Comparison of ENCODE assay signal across 26 mouse cellular contexts in genomic region chr6:52111846-52112245, GRCm38 (mm10). TPM values are rescaled to one million over a fixed set of nuclear protein-coding genes. Genes with fewer than 3 reads are reported as not detected.
DNase-seq lines count a peak whose midpoint lies in the region; ATAC-seq and TF ChIP-seq lines count a peak whose summit lies in the region.
"Had no signal": no experiment of that assay in that cellular context is flagged by ENCODE, and none has a peak within 500 bp of the region (broad histone marks: within the 10 kb centered on the region; RNA-seq: fewer than 3 reads in every experiment).

No protein-coding gene starts in this region.

- H3K27me3 ChIP-seq in intestine, embryonic 14.5 days (replicated peaks; ENCODE audit: control insufficient read depth, insufficient read depth, low read length), result no peaks in the 10 kb centered on the region
- H3K27me3 ChIP-seq in intestine, embryonic 15.5 days (replicated peaks), result 0 out of 2 replicates have a peak, but pooled peaks cover 4% of the 10 kb centered on the region
- H3K27me3 ChIP-seq: forebrain, embryonic 13.5 days had no signal

- H3K36me3 ChIP-seq in intestine, embryonic 14.5 days (ENCODE audit: control insufficient read depth, insufficient read depth, low read length), result no peaks in the 10 kb centered on the region
- no peaks in the 10 kb centered on the region for H3K36me3 ChIP-seq in intestine, embryonic 15.5 days
- H3K36me3 ChIP-seq: forebrain, embryonic 10.5 days; heart, embryonic 12.5 days; heart, embryonic 15.5 days had no signal

- no peaks in the 10 kb centered on the region for H3K9me3 ChIP-seq in intestine, embryonic 14.5 days (ENCODE audit: control insufficient read depth, low read length)
- no peaks in the 10 kb centered on the region for H3K9me3 ChIP-seq in intestine, embryonic 15.5 days
- H3K9me3 ChIP-seq: forebrain, embryonic 10.5 days; forebrain, embryonic 13.5 days; heart, embryonic 12.5 days; heart, embryonic 15.5 days had no signal

- H3K4me3 ChIP-seq in intestine, embryonic 14.5 days (ENCODE audit: low read depth, low read length), result no peak overlapping the region
- no peak overlapping the region for H3K4me3 ChIP-seq in intestine, embryonic 15.5 days (replicated peaks)
- no peak overlapping the region for H3K4me3 ChIP-seq in layer of hippocampus, adult 2 months
- H3K4me3 ChIP-seq: forebrain, embryonic 10.5 days; forebrain, embryonic 13.5 days; heart, embryonic 12.5 days; heart, embryonic 15.5 days had no signal

- H3K4me1 ChIP-seq in intestine, embryonic 14.5 days (replicated peaks; ENCODE audit: control insufficient read depth, insufficient read depth, low read length), result peaks cover 7% of the 10 kb centered on the region
- peaks cover 9% of the 10 kb centered on the region; the same call in 1 of the 2 replicates for H3K4me1 ChIP-seq in intestine, embryonic 15.5 days (replicated peaks)
- H3K4me1 ChIP-seq: forebrain, embryonic 13.5 days had no signal

- DNase-seq in intestine, embryonic 14.5 days (ENCODE audit: low spot score), result peak; percentile 38
- peak; percentile 53 for DNase-seq in CD4-positive helper T cell, adult 2 months (ENCODE audit: low read depth, low spot score)
- DNase-seq in T-cell, adult 2 months (ENCODE audit: low spot score), result peak; percentile 11
- no peak for DNase-seq in urinary bladder, postnatal 36 days (ENCODE audit: low spot score in 2 of 2)
- DNase-seq in layer of hippocampus, adult 2 months (ENCODE audit: low spot score in 2 of 2), result no peak
- DNase-seq: adrenal gland, postnatal 10 days; adrenal gland, postnatal 36 days; B cell, adult 2 months; cerebellum, adult 18-20 months; cerebellum, adult 9-10 months; cerebellum, postnatal 14 days; gastrocnemius, postnatal 10 days; gastrocnemius, postnatal 36 days; heart, postnatal 10 days; heart, postnatal 36 days had no signal

- H3K4me2 ChIP-seq in intestine, embryonic 14.5 days (ENCODE audit: low read length), result no peak overlapping the region
- H3K4me2 ChIP-seq in intestine, embryonic 15.5 days (replicated peaks), result no peak overlapping the region
- H3K4me2 ChIP-seq: forebrain, embryonic 13.5 days; heart, embryonic 12.5 days; heart, embryonic 15.5 days; hindbrain, embryonic 14.5 days had no signal

- H3K27ac ChIP-seq in intestine, embryonic 14.5 days (ENCODE audit: low read depth), result no peak overlapping the region
- H3K27ac ChIP-seq in intestine, embryonic 15.5 days, result no peak overlapping the region
- H3K27ac ChIP-seq in layer of hippocampus, adult 2 months, result no peak overlapping the region
- H3K27ac ChIP-seq: forebrain, embryonic 10.5 days; forebrain, embryonic 13.5 days; heart, embryonic 15.5 days; hindbrain, embryonic 14.5 days; hindbrain, postnatal 0 days had no signal

- ATAC-seq in intestine, embryonic 14.5 days (replicated peaks; ENCODE audit: low FRiP score, low TSS enrichment, low read depth), result no peak
- ATAC-seq in intestine, embryonic 15.5 days, result no peak
- ATAC-seq: CD4-positive, CD25-positive, alpha-beta regulatory T cell, adult 4 months; forebrain, embryonic 13.5 days; forebrain, embryonic 16.5 days; hindbrain, postnatal 0 days; inflammation-experienced regulatory T-cells, adult 6 months had no signal

- WGBS in intestine, embryonic 14.5 days, result 73% methylated on average over 4 of the region's 4 CpGs
- 73% methylated on average over 4 of the region's 4 CpGs for WGBS in intestine, embryonic 15.5 days

- no peak for TF ChIP-seq CTCF in layer of hippocampus, adult 2 months (conservative IDR thresholded peaks at IDR 0.05)

- no peak overlapping the region for H3K9ac ChIP-seq in intestine, embryonic 14.5 days (ENCODE audit: low read length)
- H3K9ac ChIP-seq in intestine, embryonic 15.5 days, result no peak overlapping the region
- H3K9ac ChIP-seq: forebrain, embryonic 13.5 days; heart, embryonic 12.5 days; heart, embryonic 15.5 days; hindbrain, embryonic 14.5 days had no signal

RNA-seq across cellular contexts. Expression of gene Hoxa1, which starts 46.3 kb away (rescaled TPM):
- 1.2 and 1.4 TPM in 2 replicates for polyA plus RNA-seq in intestine, embryonic 14.5 days (2014; fragmentation: Nextera tagmentation; extraction: Ambion mirVana)
- 0.86 and 1.2 TPM in 2 replicates for polyA plus RNA-seq in intestine, embryonic 15.5 days (2015; fragmentation: Nextera tagmentation; extraction: Ambion mirVana)
- not detected for total RNA-seq in layer of hippocampus, adult 2 months (2021)
- polyA plus RNA-seq: CD4-positive, CD25-positive, alpha-beta regulatory T cell, adult 4 months; forebrain, embryonic 10.5 days; forebrain, embryonic 13.5 days; forebrain, embryonic 16.5 days; inflammation-experienced regulatory T-cells, adult 6 months had no signal

RNA-seq across cellular contexts. Expression of gene Hoxa2, which starts 52.8 kb away (rescaled TPM):
- polyA plus RNA-seq in intestine, embryonic 14.5 days (2014; fragmentation: Nextera tagmentation; extraction: Ambion mirVana), result 10.1 and 10.8 TPM in 2 replicates
- 7.4 and 8.6 TPM in 2 replicates for polyA plus RNA-seq in intestine, embryonic 15.5 days (2015; fragmentation: Nextera tagmentation; extraction: Ambion mirVana)
- total RNA-seq in layer of hippocampus, adult 2 months (2021), result not detected
- total RNA-seq: granulocyte monocyte progenitor cell, adult 5-6 weeks had no signal
- polyA plus RNA-seq: CD4-positive, CD25-positive, alpha-beta regulatory T cell, adult 4 months; forebrain, embryonic 10.5 days; forebrain, embryonic 13.5 days; forebrain, embryonic 16.5 days; inflammation-experienced regulatory T-cells, adult 6 months had no signal

Comparison
In these comparisons a context has a peak if more than half of its experiments do, and no peak if none do; other contexts are left out.
1. DNase-seq: peak in intestine, embryonic 14.5 days (single experiment), CD4-positive helper T cell, adult 2 months (single experiment) and T-cell, adult 2 months (single experiment); none in urinary bladder, postnatal 36 days (0 of 2) and layer of hippocampus, adult 2 months (0 of 2).